Mouse (Mus musculus) kidney, adult 2 months (tissue): ENCODE results near the gene Ccl25.

Experiments
- CTCF ChIP-seq: fragments of 200-500 bp; conservative IDR thresholded peaks from 2 replicates; pipeline ENCODE4 v1.5.1; 2011; ENCODE audit warnings: low read depth, mild to moderate bottlenecking, control low read depth, low read length, moderate library complexity, mixed read lengths; ENCODE audit not compliant: insufficient read depth, insufficient read length
- POLR2A ChIP-seq: fragments of 200-500 bp; IDR thresholded peaks from one replicate; pipeline ENCODE4 v1.6.1; 2011; ENCODE audit warnings: low read depth, low read length, control low read depth

GRCm38 (mm10) chr8:4349335-4349734, 24.3 kb downstream of the Ccl25 start:
- TF ChIP-seq CTCF (no peak), POLR2A (no peak)
